Mouse (Mus musculus) frontal cortex, postnatal 14 days (tissue): Measurements from ENCODE around the gene Rbbp6.

Experiments
- DNase-seq, 2 experiments: peaks; one replicate each; pipeline ENCODE4 v3.0.0; 2022; ENCODE audit warnings: low spot score in 2 of 2

Gene Rbbp6

DNA sequence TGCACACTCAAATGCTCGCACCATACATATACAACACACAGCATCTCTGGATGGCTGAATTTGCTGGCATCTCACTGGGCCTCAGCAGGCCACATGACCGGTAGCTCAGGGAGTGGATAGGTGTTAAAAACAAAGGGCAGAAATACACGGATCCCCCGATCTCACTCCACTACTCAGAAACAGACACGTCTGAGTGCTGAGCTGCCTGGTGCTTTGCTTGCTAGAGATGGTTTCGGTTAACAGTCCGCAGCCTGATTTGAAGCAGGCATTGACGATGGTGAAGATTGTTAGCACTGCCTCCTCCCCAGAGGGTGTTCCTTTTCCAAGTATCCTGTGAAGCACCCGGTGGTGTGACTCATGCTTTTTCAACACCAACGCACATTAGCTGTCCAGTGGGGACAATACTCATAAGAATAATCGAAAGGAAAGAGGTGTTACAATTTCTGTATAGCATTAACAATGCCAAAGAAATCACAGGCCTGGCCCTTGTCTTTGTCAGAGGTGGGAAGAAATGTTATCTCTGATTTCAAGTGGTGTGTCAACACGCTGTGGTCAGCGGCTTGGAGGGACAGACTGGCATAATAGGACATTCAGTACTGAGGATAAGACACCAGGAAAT lies 81.1 kb downstream of the Rbbp6 start:
- no peak for DNase-seq
